Mouse (Mus musculus) embryonic facial prominence, embryonic 14.5 days (tissue): ENCODE results near the gene Arnt. TPM values are rescaled to one million over a fixed set of nuclear protein-coding genes. Genes with fewer than 3 reads are reported as not detected.

Experiments used
- ATAC-seq: fragments of 200-750 bp; cut with Nextera tagmentation; 2 replicates; pipeline ENCODE4 v1.8.0; 2017; ENCODE audit warnings: low read depth, moderate number of reproducible peaks, moderate TSS enrichment
- DNase-seq: peaks from one replicate; pipeline ENCODE4 v3.0.0-alpha.2; 2015; ENCODE audit warnings: low spot score
- H3K27ac ChIP-seq: fragments of 300-500 bp; sonication (generic); replicated peaks from 2 replicates; pipeline ENCODE4 v1.5.1; 2014; ENCODE audit warnings: low read depth, mild to moderate bottlenecking, low read length, moderate library complexity
- H3K27me3 ChIP-seq: fragments of 300-500 bp; sonication (generic); replicated peaks from 2 replicates; pipeline ENCODE4 v1.6.1; 2014; ENCODE audit warnings: low read length; ENCODE audit not compliant: control insufficient read depth, insufficient read depth
- H3K36me3 ChIP-seq: fragments of 300-500 bp; sonication (generic); 2 replicates; pipeline ENCODE4 v1.6.1; 2014; ENCODE audit warnings: low read length, mixed read lengths; ENCODE audit not compliant: control insufficient read depth, insufficient read depth
- H3K4me1 ChIP-seq: fragments of 300-500 bp; sonication (generic); 2 replicates; pipeline ENCODE4 v1.6.1; 2014; ENCODE audit warnings: antibody characterized with exemption, low read length; ENCODE audit not compliant: control insufficient read depth, insufficient read depth
- H3K4me2 ChIP-seq: fragments of 300-500 bp; sonication (generic); 2 replicates; pipeline ENCODE4 v1.6.1; 2014; ENCODE audit warnings: low read depth, mild to moderate bottlenecking, low read length, moderate library complexity, mixed read lengths
- H3K4me3 ChIP-seq: fragments of 300-500 bp; sonication (generic); 2 replicates; pipeline ENCODE4 v1.5.1; 2014; ENCODE audit warnings: low read depth, mild to moderate bottlenecking, low read length
- H3K9ac ChIP-seq: fragments of 300-500 bp; sonication (generic); 2 replicates; pipeline ENCODE4 v1.6.1; 2014; ENCODE audit warnings: low read depth, mild to moderate bottlenecking, low read length, moderate library complexity, mixed read lengths
- H3K9me3 ChIP-seq: fragments of 300-500 bp; sonication (generic); 2 replicates; pipeline ENCODE4 v1.6.1; 2016; ENCODE audit warnings: low read length; ENCODE audit not compliant: control insufficient read depth
- WGBS: fragments of 180-500 bp; shearing (Covaris S2); extraction: QIAGEN DNeasy Blood & Tissue Kit; methylation state at CpG from one replicate; pipeline ENCODE4 v1.1.7; 2014; 5-methylcytosine and 5-hydroxymethylcytosine counted together
- polyA plus RNA-seq: library from polyadenylated mRNA; unstranded; fragments of >200 nt; fragmentation: Nextera tagmentation; extraction: Ambion mirVana; gene quantifications from 2 replicates; pipeline ENCODE4 v1.2.1, GENCODE M21; 2014

Arnt gene
- polyA plus RNA-seq, 1 experiment from 2014 or later = 32.5 TPM

GRCm38 (mm10) chr3:95509348-95509747, 75.2 kb downstream of the Arnt start:
- H3K4me3 ChIP-seq = no peak overlapping the region
- WGBS = 76% methylated on average over 6 of the region's 6 CpGs
- no peaks in the 10 kb centered on the region for H3K9me3 ChIP-seq
- H3K36me3 ChIP-seq = peaks cover 23% of the 10 kb centered on the region
- H3K4me1 ChIP-seq = no peaks in the 10 kb centered on the region
- no peak overlapping the region for H3K4me2 ChIP-seq
- H3K27me3 ChIP-seq = no peaks in the 10 kb centered on the region
- DNase-seq (no peak), ATAC-seq (no peak)
- no peak overlapping the region for H3K9ac ChIP-seq
- H3K27ac ChIP-seq = no peak overlapping the region

GRCm38 (mm10) chr3:95511611-95512180, 77.5 kb downstream of the Arnt start:
- H3K9ac ChIP-seq = no peak overlapping the region
- peaks cover 16% of the 10 kb centered on the region for H3K36me3 ChIP-seq
- DNase-seq (no peak), ATAC-seq (no peak)
- H3K9me3 ChIP-seq = no peaks in the 10 kb centered on the region
- no peak overlapping the region for H3K27ac ChIP-seq
- no peaks in the 10 kb centered on the region for H3K4me1 ChIP-seq
- H3K4me2 ChIP-seq = no peak overlapping the region
- WGBS = 78% methylated on average over 9 of the region's 9 CpGs
- H3K4me3 ChIP-seq = no peak overlapping the region
- H3K27me3 ChIP-seq = no peaks in the 10 kb centered on the region

GRCm38 (mm10) chr3:95516614-95517041, 82.4 kb downstream of the Arnt start:
- no peak overlapping the region for H3K4me2 ChIP-seq
- 87% methylated on average over 3 of the region's 3 CpGs for WGBS
- no peak overlapping the region for H3K27ac ChIP-seq
- no peak overlapping the region for H3K4me3 ChIP-seq
- no peaks in the 10 kb centered on the region for H3K9me3 ChIP-seq
- no peak overlapping the region for H3K9ac ChIP-seq
- H3K36me3 ChIP-seq = no peaks in the 10 kb centered on the region
- no peaks in the 10 kb centered on the region for H3K27me3 ChIP-seq
- no peak for DNase-seq
- no peaks in the 10 kb centered on the region for H3K4me1 ChIP-seq
- ATAC-seq = no peak

- WGBS = 15% methylated on average over 10 of the region's 10 CpGs
- peak; percentile 60; the same call in 1 of the 2 replicates for ATAC-seq
- no peak overlapping the region for H3K27ac ChIP-seq
Measured at GRCm38 (mm10) chr3:95517493-95517898, 83.3 kb downstream of the Arnt start.

GRCm38 (mm10) chr3:95518891-95519290, 84.7 kb downstream of the Arnt start:
- no peak overlapping the region for H3K4me3 ChIP-seq
- H3K4me1 ChIP-seq = no peaks in the 10 kb centered on the region
- ATAC-seq (no peak), DNase-seq (no peak)
- H3K27ac ChIP-seq = no peak overlapping the region
- no peaks in the 10 kb centered on the region for H3K9me3 ChIP-seq
- no peak overlapping the region for H3K9ac ChIP-seq
- no peak overlapping the region for H3K4me2 ChIP-seq
- H3K36me3 ChIP-seq = no peaks in the 10 kb centered on the region
- 70% methylated on average over 7 of the region's 7 CpGs for WGBS
- no peaks in the 10 kb centered on the region for H3K27me3 ChIP-seq

More at GRCm38 (mm10) chr3:95517493-95517898, 83.3 kb downstream of the Arnt start:
- Histone ChIP-seq H3K36me3 (no peaks in the 10 kb centered on the region), H3K27me3 (no peaks in the 10 kb centered on the region), H3K4me3 (no peak overlapping the region), H3K9ac (no peak overlapping the region), H3K9me3 (no peaks in the 10 kb centered on the region), H3K4me1 (no peaks in the 10 kb centered on the region), H3K4me2 (no peak overlapping the region)
- peak; percentile 86 for DNase-seq

GRCm38 (mm10) chr3:95519315-95519714, 85.1 kb downstream of the Arnt start:
- Histone ChIP-seq H3K4me2 (no peak overlapping the region), H3K4me3 (no peak overlapping the region), H3K9me3 (no peaks in the 10 kb centered on the region), H3K9ac (no peak overlapping the region), H3K27ac (no peak overlapping the region), H3K4me1 (no peaks in the 10 kb centered on the region), H3K27me3 (no peaks in the 10 kb centered on the region), H3K36me3 (no peaks in the 10 kb centered on the region)
- DNase-seq (no peak), ATAC-seq (no peak)
- 73% methylated on average over 2 of the region's 2 CpGs for WGBS

- Histone ChIP-seq H3K9ac (no peak overlapping the region), H3K9me3 (no peaks in the 10 kb centered on the region), H3K4me1 (no peaks in the 10 kb centered on the region), H3K27ac (no peak overlapping the region), H3K27me3 (no peaks in the 10 kb centered on the region), H3K4me3 (no peak overlapping the region), H3K36me3 (no peaks in the 10 kb centered on the region), H3K4me2 (no peak overlapping the region)
- no peak for ATAC-seq
- WGBS = 80% methylated on average over 3 of the region's 3 CpGs
- DNase-seq = no peak
Measured at GRCm38 (mm10) chr3:95520100-95520499, 85.9 kb downstream of the Arnt start.

GRCm38 (mm10) chr3:95521168-95521567, 87.0 kb downstream of the Arnt start:
- Histone ChIP-seq H3K4me1 (no peaks in the 10 kb centered on the region), H3K36me3 (no peaks in the 10 kb centered on the region), H3K9ac (no peak overlapping the region), H3K27ac (no peak overlapping the region), H3K9me3 (no peaks in the 10 kb centered on the region), H3K4me2 (no peak overlapping the region), H3K27me3 (no peaks in the 10 kb centered on the region), H3K4me3 (no peak overlapping the region)
- DNase-seq (no peak), ATAC-seq (no peak)
- 83% methylated on average over 10 of the region's 10 CpGs for WGBS

- WGBS = 26% methylated on average over 3 of the region's 3 CpGs
- no peak overlapping the region for H3K4me2 ChIP-seq
- H3K27me3 ChIP-seq = no peaks in the 10 kb centered on the region
- H3K4me3 ChIP-seq = no peak overlapping the region
- peak; percentile 17 for DNase-seq
- no peaks in the 10 kb centered on the region for H3K9me3 ChIP-seq
- H3K9ac ChIP-seq = no peak overlapping the region
- no peaks in the 10 kb centered on the region for H3K4me1 ChIP-seq
- peak overlapping the region; percentile 41 for H3K27ac ChIP-seq
- ATAC-seq = no peak
- no peaks in the 10 kb centered on the region for H3K36me3 ChIP-seq
Measured at GRCm38 (mm10) chr3:95523662-95524061, 89.5 kb downstream of the Arnt start.
